Mouse (Mus musculus) kidney, postnatal 25 days (tissue): ENCODE results near the gene Dab1.

Experiments used
- DNase-seq, 2 experiments: peaks; one replicate each; pipeline ENCODE4 v3.0.0; 2021; ENCODE audit warnings: mixed read lengths in 2 of 2

Gene Dab1

DNA sequence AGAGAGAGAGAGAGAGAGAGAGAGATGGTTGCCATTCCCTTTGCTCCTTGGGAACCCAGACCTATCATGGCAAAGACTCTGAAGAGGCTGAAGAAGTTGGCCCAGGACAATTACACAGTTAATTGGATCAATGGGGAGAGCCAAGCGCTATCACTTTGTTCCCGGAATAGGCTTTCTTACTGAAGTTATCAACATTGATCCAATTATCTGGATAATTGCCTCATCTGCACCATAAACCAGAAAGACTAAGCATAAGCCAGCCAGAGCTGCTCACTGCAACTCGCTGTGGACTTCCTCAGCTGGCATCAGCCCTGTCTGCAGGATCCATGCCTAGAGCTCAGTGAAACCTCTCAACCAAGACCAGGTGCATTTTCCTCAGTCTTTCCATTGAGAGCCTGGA is 1156.4 kb downstream of the Dab1 start:
- no peak for DNase-seq

DNA sequence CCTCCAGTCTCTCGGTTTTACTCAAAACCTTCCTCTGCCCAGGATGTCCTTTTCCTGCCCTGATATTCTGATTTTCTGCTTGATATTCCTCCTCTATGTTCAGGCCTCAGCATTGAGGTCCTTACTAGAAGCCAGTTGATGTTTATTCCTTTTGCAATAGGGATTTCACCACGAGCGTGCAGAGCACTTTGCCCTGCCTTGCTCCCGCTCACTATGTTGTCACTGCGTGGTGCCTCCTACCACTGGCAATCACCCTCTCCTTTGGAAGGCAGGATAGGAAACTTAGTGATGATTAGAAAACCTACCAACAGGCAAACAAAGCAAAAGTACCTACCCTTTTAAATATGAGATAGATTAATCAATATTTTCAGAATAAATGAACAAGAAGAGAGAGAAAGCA is 1160.3 kb downstream of the Dab1 start:
- no peak for DNase-seq

DNA sequence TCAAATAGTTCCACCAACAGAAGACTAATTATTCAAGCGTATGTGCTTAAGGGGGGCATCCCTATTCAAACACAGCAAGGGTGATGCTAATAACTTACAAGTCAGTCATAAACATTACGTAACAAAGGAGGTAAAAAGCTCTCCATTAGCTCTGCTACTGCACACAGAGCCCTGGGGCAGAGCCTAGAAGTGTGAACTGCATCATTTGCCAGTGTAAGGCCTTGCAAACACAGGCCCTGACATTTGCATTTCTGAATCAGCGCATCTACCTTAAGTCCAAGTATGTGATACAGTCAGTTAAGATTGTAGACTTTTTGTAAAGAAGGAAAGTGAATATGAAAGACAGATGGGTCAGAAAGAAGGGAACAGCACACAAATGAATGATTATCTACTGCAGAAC is 1162.3 kb downstream of the Dab1 start:
- DNase-seq: no peak

DNA sequence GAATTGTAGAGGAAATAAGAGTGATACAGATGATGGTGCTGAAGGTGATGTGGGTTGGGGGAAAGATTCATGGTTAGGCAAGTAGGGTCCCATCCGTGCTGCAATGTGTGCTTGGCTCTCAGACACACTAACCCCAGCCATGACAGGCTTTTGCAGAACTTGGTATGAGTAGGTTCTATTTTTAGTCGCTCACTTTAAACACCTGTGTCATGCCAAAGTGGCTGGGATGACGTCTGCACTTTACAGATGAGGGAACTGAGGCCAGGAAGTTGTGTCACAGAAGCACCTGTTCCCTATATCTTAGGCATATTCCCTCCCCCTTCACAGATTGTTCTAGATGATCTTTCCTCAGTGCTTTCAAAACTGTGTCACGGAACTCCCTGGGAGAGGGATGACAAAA is 1163.2 kb downstream of the Dab1 start:
- no peak for DNase-seq

DNA sequence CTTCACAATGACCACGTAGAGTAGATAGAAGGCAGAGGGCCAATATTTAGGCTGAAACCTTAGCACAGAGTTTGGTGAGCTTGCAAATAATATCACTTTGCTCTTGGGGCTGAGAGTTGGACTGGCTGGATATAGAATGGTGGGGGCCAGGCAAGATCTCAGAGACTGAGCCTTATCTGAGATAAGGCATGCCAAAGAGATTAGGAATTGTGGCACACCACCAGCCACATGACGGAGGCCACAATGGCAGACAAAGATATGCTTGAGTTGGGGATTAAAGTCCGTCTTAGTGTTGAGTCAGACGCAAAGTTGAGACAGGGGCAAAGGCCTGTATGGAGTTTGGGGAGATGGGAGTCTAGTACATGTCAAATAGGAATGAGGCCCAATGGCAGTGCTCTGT is 1173.0 kb downstream of the Dab1 start:
- no peak for DNase-seq
